Mouse (Mus musculus) heart, postnatal 4 days (tissue): ENCODE measurements around the gene Clec3a. TPM values are rescaled to one million over a fixed set of nuclear protein-coding genes. Genes with fewer than 3 reads are reported as not detected.

Experiments used
- DNase-seq: peaks from one replicate; pipeline ENCODE4 v3.0.0; 2021
- total RNA-seq, 2 experiments: library from RNA; stranded (reverse); gene quantifications; 2 replicates each; pipeline ENCODE4 v1.2.3; 2021

Gene Clec3a
- 1 to 10 TPM in 1 of 2 experiments, not detected in 1; 1.9 TPM for total RNA-seq

DNA sequence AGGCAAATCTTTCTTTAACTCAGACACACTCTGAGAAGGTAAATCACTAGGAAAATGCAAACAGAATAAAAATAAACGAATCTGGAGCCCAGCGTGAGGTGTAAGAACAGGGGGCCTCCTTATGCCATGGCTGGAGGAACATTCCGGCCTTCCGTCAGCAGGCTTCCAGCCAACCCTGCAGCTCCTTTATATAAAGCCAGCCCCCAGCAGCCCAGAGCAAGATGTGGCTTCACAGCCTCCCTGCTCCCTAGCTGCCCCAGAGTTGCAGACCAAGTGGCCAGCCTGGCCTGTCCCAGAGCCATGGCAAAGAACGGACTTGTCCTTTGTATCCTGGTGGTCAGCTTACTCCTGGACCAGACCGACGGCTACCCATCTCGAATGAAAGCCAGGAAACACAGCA is at the start of gene Clec3a:
Gene Clec3a (plus strand): TSS at position 301 of the 400 bp plus-strand sequence.
- DNase-seq, result no peak

DNA sequence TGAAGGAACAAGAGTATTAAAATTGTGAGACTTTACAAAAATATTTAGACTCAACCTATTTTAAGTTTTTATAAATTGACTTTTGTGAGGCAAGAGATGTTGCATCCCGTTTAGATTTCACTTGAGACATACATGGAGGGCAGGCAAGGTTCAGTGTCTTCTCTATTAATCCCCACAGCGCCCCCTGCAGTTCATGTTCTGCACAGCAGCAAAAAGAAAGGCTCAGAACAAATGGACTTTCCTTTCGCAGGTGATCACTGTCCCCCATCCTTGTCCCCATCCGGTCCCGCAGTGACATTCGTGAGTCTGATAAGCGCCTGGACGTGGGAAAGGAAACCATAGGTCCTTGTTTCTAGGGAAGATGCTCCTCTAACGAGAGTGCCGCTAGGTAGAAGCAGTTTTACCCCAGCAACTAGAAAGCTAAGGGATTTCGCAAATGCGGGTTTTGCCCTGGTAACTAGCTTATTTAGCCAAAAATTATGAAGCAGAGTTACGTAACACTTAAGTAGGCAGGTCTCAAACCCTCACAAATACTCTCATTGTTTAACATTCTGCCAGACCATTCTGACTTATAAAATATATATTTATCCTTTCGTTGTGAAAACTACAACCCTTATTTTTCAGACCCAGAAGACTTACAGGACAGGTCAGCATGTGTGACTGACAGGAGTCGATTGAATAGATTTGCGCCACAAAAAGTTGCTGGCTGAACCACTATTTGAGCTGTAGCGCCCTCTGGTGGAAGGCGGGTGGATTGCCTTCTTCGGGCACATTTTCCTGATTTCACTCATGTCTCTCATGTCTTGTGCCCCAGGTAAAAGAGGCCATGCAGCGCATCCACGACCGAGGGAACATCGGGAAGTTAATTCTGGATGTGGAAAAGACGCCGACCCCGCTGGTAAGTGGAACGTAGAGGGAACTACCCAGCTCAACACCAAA is 48.6 kb upstream of the Clec3a start:
- peak; percentile 83 for DNase-seq

DNA sequence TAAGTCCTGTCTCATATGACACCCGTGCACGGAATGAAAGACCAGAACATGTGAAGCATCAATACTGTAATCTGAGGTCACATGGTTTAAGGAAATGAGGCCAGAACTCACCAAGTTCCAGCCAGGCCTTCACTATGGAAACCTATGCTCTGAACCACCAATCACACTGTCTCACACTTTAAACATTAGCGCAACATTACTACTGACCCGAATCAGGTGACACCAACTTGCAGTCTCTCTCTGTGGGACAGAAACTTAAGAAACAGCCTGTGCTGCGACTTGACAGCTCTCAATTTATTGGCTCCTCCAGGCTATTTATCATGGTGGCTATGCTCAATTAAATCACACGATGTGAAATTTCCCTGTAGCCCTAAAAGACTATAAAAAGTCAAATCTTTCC is 43.5 kb upstream of the Clec3a start:
- no peak for DNase-seq

DNA sequence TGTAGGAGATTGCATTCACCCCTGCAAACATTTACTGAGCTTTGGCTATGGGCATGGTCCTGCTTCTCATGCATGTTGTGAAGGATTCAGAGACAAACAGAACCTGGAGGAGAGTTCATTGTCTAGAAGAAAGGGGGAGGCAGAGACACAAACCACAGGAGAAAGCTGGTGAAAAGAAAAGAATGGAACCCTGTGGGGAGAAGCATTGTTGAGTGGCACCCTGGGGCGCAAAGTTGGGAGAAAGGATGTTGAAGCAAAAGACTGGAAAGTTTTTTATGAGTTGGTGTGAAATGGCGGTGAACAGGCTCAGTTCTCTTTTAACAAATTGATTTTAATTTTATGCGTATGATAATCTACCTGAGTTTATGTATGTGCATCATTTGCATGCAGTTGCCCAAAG is 33.7 kb upstream of the Clec3a start:
- no peak for DNase-seq

DNA sequence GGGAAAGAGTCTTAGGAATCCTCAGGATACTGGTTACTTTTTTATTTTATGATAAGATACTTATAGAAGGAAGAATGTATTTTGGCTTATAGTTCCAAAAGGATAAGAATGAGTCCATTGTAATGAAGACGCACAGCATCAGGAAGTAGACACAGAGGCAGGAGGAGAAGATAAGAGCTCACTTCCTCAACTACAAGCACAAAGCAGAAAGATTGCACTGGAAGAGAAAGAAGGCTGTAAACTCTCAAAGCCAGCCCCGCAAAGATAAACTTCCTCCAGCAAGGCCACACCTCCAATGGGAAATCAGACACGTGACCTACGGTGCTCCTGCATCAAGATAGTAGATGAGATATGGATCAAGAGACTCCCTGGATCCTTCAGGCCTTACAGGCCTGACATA is 30.4 kb upstream of the Clec3a start:
- no peak for DNase-seq

DNA sequence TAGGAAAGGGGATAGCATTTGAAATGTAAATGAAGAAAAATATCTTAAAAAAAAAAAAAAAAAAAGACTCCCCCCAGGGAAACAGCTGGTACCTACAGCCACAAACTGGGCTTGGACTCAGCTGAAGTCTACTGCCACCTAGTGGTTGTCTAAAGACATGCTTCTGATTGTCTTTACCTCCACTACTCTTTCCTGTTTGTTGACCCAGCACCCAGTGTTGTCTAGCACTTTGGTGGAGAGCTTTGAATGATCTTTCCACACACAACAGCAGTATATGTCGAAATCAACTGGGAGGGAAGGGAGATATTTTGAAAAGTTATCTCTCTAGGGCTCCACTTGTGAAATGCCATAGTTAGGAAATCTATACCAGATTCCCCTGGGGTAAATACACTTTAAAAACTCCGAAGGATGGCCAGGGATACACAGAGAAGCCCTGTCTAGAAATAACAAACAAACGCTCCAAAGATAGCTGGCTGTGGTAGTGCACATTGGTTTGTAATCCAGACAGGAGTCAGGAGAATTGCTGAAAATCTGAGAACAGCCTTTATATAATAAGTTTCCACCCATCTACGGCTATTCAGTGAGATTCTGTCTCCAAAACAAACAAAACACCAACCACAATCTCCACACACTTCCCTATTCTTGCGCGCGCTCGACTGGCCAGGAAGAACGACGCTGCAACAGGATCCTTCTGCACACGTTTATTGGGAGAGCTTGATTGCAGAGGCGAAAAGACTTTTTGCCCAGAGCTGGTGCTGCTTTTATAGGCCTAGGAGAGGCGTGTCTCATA is 27.2 kb upstream of the Clec3a start:
- DNase-seq, result no peak

DNA sequence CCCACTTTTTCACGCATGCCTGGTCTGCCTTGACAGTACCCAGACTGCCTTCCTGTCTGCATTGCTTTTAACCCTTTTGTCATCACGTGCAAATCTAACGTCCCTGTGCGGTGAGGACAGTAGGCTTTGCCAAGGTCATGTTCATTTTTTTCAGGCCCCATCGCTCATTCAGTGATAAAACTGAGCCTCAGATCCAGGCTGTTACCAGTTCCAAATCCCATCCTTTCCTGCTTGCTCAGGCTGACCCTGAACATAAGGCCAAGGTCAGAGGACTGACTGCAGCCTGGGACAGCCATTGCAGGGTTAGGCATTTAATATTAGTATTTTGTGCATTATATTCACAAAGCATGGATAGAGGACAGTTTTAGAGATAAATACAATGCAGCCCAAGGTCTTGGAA is 19.6 kb upstream of the Clec3a start:
- DNase-seq, result no peak

DNA sequence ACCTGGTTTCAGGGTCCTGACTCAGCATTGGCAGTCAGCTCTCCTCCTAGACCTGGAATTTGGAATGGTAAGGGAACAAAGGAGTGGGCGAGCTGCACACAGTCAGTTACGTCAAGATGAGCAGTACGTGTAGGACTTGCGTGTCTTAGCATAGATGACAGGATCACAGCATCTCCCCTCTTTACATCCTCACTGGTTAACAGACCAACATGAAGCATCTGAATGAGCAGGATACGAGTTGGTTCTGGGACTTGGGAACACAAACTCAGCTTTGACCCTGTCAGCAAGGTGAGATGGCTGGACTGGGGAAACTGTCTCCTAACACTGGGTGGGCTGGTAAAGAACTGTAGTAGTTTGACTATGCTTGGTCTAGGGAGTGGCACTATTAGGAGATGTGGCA is 18.6 kb upstream of the Clec3a start:
- no peak for DNase-seq

DNA sequence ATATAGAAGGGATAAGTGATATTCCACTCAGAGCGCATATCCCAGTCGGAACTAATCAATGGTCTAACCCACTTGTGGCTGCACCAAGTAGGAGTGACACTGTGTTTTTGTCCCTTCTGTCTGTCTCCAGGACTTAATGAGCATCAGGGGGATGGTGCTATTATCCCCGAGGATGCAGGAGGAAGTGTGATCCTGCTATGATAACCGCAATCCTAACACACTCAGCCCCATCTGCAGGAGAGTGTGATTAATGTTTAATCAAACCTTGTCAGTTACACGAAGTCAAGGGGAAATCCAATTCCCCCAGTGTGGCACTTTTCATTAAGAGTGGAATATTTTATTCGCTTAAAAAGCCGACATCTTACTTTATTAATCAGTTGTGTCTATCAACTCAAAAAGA is 16.2 kb upstream of the Clec3a start:
- DNase-seq, result no peak

DNA sequence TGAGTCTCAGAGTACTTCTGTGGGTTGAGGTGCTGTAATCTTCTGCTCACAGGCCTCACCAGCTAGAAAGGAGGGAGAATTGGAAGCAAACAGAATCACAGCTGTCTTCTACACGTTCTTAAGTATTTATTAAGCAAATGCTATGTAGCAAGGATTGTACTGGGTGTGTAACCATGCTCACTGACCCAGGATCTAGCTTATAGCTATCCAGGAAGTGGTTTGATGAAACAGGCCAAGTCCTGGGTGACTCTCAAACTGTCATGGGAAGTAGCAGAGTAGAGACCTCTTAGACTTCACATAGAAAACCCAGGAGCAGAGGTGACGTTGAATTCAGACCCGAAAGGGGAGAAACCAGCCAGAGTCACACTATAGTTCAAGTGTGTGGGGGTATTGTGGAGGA is 6.5 kb upstream of the Clec3a start:
- DNase-seq, result no peak

DNA sequence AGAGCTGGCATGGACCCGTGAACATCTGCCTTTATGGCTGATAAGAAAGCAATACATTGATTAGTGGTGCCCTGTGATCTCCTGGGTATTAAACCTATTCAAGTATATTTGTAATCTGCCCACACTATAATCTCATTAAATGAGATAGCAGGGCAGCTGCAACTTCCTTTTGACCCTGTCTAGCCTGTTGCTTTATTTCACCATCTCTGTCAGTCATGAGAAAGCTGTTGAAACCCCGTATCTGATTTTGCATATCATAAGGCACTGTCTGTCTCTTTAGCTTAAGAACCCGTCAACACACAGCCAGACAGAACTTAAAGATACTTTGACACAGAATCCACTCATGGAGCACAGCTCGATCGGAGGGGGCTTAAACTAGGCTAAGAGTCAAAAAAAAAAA is 600 bp downstream of the Clec3a start:
- DNase-seq, result no peak

DNA sequence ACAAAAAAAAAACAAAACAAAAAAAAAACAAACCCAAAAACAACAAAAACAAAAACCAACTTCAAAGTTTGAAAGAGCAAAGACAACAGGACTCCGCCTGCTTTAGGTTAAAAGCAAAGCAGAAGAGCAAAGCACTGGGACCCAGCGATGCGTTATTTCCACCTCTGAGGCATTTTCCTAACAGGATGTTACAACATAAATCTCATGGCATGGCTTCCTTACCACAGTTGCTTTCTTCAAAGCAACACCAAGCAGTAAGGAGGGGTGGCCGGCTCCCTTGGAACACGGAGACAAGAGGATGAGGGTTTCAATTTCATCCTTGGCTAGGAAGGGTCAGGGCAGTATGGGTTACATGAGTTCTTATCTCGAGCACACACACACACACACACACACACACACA is 1.0 kb downstream of the Clec3a start:
- no peak for DNase-seq

DNA sequence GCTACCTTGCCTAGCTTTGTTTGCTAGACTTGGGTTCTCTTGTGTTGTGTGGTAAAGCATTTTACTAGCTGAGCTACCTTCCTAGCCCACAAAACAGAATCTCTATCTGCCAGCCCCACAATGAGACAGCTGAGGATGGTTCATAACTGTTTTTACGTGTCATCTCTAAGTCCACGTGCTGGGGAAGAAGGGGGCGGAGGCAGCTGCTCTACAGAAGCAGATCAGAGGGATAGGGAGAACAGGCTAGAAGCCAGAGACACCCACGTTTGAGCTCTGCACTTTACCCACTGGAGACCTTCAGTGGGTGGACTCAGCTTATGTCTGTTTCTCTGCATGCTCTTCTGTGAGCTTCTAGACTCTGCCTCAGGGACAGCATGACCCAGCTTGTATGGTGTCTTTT is 3.7 kb downstream of the Clec3a start:
- DNase-seq, result no peak

DNA sequence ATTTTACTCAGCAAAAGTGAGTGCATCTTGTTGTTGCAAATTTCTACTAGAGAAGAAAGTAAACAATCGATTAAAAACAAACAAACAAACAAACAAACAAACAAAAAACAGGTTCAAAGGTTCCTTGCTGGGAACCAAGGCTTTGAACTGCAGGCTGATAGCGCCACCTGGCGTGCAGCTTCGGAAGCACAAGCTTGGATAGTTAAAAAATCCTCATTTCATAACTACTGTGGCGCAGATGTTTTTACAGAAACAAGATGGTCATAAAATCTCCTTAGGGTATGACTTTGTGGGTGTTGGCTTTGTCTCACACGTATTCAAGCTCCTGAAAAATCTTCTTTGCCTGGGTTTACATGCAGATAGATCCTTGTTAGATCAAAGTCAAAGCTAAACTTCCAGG is 20.4 kb downstream of the Clec3a start:
- DNase-seq, result peak; percentile 68

DNA sequence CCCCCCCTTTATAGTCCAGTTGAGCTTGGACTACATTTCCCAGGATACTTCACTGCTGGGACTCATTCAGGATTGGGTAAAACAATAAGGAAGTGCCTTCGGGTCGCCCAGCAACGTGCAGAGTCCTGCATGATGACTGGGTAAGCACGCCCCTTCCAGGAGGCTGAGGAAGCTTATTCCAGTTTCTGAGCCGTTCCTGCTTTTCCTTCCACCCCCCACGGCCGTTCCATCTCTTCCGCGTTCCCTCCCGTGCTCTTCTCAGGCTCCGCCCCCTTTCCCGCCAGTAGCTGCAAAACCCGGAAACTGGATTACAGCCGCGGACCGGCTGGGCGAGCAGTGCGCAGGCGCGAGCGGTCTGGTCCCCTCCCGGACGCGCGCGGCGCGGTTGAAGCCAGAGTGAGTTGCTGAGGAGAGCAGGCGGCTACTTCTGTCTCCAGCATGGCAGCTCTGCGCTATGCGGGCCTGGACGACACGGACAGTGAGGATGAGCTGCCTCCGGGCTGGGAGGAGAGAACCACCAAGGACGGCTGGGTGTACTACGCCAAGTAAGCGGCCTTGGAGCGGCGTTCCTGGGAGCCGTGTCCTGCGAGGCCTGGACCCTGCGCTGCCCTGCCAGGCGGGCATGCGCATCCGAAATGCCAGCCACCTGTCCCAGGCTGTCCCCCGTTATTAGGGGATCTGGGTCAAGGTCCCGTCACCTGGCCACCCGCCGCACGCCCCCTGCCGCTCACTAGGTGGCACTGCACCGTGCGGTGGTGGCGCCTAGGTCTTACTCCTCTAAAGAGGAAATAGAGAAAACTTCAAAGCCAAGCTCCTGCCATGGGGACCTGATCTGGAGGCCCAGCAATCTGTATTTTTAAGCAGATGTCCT is 21.7 kb downstream of the Clec3a start, which contains the start of gene Wwox:
Gene Wwox (plus strand): TSS at position 322 of the 871 bp plus-strand sequence.
- DNase-seq, result peak; percentile 100

DNA sequence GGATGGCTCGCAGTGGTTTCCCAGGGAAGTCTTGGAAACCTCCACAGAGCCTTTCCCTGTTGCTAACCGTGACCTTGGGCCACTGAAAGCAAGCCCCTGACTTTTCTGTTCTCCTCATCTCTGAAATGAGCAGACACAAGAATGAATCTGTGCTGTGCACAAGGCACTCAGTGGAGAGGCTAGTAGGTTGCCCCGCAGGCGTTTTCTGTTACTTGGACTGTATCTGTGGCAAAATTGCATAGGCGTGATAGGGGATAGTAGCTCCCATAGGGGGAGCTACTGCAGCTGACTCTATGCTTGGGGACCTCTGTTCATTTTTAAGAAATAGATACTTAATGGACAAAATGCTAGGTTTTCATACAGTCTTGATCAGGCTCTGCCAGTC is 22.3 kb downstream of the Clec3a start:
- no peak for DNase-seq

DNA sequence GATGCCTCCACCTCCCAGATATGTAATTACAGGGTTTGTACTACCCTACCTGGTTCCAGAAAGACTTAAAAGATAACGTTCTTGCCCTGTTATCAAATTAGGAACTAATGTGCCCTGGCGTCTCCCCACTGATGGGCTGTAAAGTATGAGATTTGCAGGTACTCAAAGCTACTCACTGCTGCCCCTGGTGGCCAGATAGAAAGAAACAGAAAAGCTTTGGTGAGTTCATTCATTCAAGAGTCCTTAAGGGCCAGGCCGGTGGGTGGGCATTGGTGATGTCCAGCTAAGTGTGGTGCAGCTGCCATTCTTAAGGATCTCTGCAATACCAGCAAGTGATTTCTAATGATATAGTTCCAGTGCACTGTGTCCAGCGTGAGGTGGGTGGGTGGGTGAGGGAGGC is 23.7 kb downstream of the Clec3a start:
- DNase-seq, result peak; percentile 29

DNA sequence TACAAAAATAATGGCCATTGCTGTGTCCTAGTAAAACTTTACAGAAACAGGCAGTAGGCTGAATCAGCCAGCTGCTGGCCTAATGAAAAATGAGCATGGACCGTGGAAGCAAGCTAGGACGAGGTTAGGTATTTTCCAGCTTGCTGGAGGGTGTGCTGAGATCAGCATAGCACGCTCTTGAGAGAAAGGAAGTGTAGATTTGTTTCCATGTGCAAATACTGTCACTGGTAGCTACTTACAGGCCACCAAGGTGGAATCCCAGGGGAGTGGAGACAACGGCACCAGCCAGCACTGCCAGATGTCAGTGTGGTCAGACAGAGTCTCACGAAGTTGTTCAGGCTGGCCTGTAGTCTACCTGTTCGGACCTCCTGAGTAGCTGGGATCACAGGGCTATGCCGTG is 29.0 kb downstream of the Clec3a start:
- no peak for DNase-seq

DNA sequence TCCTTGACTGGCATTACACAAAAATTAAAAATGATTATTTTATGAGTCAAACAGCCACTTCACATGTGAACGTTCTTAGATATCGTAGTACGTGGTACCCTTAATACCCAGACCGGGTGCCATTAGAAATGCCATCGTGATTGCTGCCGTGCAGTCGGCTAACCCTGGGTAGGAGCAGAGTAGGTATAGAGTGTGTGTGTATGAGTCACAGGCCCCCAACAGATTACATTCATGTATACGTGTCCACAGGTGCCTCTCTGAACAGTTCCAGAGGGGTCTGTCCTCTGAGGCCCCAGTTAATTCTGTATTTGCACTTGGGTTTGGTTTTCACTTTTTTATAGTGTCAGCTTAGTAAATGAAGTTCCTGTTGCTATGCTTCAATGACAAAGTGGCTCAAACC is 34.4 kb downstream of the Clec3a start:
- DNase-seq, result no peak

DNA sequence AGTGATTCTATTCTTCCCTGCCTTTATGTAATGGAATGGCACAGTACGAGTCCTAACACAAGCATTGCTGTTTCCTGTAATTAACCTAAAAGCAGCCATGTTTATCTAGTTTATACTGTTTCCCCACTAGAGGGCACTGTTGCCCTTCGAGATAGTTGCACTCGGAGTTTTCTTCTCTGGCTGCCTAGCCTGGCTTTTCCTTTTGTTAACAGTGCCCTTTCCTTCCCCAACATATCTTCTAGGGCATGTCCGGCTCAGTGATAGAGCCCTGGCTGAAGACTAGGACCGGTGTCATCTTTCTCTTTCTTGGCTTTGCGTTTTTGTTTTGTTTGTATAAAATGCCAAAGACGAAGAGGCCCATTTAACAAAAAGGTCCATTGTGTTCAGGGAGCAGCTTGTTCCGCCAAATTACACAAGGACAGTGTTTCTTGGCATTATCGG is 34.9 kb downstream of the Clec3a start:
- DNase-seq, result peak; percentile 79

DNA sequence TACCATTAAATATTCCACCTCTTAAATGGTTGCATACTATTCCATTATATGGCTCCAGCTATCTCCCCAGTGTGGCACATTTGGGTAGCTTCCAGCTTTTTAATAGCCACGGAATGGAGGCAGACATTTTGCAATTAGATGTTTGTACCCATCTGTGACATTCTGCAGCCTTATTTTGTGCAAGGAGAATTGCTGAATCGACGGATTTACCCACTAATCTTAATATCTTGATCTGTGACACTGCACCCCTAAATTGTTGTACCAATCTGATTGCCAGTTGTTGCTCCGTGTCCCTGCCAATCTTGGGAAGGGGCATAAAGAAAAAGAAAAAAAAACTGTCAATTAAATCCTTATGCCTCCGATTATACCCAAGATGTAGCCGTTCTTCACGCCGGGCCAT is 37.4 kb downstream of the Clec3a start:
- DNase-seq, result no peak

DNA sequence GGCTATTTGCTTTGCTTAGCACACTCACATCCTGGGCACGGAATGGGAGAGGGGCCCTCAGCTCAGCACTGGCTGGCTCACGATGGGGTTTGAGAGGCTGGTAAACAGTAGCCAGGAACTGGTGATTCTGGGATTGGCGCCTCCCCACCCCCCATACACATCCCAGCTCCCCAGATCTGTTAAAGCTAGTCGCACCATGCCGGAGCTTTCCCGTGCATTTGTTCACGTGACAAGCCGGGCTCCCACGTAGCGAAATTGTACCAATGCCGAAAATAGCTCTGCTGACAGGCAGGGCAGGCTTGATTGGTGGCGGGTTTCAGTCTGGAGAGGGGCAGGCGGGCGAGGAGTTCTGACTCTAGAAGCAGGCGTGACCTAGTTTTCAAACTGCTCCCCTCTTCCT is 38.1 kb downstream of the Clec3a start:
- peak; percentile 66 for DNase-seq
